Mouse (Mus musculus): ENCODE results near the gene Marveld2.

DNA sequence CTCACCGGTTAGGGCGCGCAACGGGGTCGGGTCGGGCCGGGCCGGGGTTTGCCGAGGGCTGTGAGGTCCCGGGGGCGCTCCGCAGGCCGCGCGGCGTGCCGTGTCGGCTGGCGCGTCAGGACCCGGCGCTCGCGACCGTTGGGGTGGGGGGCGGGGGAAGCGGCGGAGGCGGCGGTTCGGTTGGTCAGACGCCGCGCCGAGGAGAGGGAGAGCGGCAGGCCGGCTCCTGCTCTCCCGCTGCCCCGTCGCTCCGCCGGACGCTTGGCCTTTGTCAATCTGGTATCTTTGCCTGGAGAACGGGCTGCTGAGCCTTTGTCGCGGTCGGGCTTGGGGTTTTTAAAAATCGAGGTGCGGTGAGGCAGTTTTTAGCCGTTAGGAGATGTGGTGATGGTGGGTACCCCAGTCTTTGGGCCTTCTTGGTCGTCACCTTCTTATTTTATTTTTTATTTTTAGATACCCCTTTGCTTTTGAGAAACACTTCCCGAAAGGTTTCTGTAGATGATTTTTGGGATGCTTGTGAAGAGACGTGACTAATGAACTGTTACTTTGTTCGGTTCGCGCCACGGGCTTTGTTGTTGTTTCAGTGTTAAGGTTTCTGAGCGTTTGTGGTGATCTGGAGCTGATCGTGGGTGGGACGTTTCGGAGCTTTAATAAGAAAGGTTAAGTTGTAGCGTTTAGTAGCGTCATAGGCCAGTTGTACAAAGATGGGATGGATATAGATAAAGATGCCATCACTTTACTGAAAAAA is 34.8 kb upstream of the Marveld2 start, which contains the start of gene Taf9:
- TF ChIP-seq CTCF (IDR thresholded peaks at IDR 0.05; ENCODE audit: extremely low read depth, insufficient read depth, insufficient read length, insufficient replicate concordance) (no peak), POLR2A (IDR thresholded peaks at IDR 0.05; ENCODE audit: low read depth, low read length) (no peak)
